Mouse (Mus musculus) CH12F3 (cell line): ENCODE measurements around the gene Eci2.
"Not testable (repeated sequence)": the region's sequence is repeated elsewhere in the genome, so short reads cannot be mapped to it uniquely, and the experiment has no call there.

Experiments
- in situ Hi-C: fragments of 300-500 bp; cut with MboI; formaldehyde crosslinking; loops from 2 replicates; pipeline ENCODE4 v1.14.3; 2020; ENCODE audit warnings: low sequenced_read_pairs

The Eci2 gene

GRCm38 (mm10) chr13:34993085-34993484 lies 33.8 kb downstream of the Eci2 start:
- in situ Hi-C loops: no loop called here

GRCm38 (mm10) chr13:34991581-34992273 lies 35.2 kb downstream of the Eci2 start:
- in situ Hi-C loops: no loop called here

DNA sequence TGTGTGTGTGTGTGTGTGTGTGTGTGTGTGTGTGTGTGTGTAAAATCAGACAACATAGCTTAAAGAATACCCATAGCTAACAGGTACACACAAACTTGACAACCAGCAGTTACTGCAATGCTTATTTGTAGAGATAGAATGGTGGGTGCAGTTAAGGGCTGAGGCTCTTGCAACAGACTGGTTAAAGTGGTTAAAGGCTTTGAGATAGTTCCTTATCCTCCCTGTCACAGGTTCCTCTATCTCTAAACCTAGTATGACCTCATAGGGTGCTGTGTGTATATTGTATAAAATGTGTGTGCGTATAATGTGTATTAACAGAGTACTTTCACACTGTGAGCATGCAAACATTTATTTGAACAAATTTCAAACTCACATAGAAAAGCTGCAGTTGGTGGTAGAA lies 43.4 kb downstream of the Eci2 start:
- in situ Hi-C loops: not testable (repeated sequence)

- in situ Hi-C loops: not testable (repeated sequence)
Observed at GRCm38 (mm10) chr13:34978635-34979034, 48.3 kb downstream of the Eci2 start.

- in situ Hi-C loops: no loop called here
Observed at GRCm38 (mm10) chr13:34977410-34977809, 49.5 kb downstream of the Eci2 start.

DNA sequence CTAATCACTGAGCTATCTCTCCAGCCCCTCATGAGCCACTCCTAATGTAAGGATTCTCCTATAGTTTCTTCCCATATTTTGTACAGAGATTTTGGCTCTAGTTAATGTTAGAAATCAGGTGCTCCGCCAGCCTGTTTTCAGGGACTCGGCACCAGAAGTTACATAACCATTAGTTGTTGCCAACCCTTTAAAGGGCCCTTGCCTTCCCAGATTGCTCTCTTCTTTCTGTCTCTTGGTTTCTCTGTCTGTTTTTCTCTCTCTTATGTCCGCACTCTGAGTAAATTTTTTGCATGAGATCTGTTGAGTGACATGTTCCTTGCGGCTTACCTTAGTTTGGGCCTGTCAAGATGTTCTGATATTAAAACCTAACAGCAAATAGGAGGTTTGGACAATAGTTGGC lies 50.8 kb downstream of the Eci2 start:
- in situ Hi-C loops: no loop called here

GRCm38 (mm10) chr13:34973770-34974169 lies 53.1 kb downstream of the Eci2 start:
- in situ Hi-C loops: no loop called here

- in situ Hi-C loops: no loop called here
Observed at GRCm38 (mm10) chr13:34973149-34973548, 53.7 kb downstream of the Eci2 start.

DNA sequence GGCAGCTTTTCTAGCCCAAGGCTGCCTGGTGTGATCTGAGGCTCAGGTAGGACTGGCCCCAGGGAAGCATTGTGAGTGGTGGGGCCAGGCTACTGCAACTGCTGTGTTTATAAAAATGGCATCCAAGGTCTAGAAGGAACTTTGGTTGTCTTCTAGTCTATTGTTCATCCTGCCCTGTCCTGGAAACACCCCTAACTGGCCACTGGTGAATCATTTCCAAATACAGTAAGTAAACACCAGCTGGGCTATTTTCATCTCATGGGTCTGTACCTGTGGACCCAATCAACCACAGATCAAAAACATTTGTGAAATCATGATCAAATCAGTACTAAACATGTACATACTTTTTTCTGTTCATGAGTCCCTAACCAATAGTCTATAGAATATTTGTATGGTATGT lies 54.4 kb downstream of the Eci2 start:
- in situ Hi-C loops: not testable (repeated sequence)

GRCm38 (mm10) chr13:34965647-34966046 lies 61.2 kb downstream of the Eci2 start:
- in situ Hi-C loops: not testable (repeated sequence)

GRCm38 (mm10) chr13:34964866-34965265 lies 62.0 kb downstream of the Eci2 start:
- in situ Hi-C loops: no loop called here

DNA sequence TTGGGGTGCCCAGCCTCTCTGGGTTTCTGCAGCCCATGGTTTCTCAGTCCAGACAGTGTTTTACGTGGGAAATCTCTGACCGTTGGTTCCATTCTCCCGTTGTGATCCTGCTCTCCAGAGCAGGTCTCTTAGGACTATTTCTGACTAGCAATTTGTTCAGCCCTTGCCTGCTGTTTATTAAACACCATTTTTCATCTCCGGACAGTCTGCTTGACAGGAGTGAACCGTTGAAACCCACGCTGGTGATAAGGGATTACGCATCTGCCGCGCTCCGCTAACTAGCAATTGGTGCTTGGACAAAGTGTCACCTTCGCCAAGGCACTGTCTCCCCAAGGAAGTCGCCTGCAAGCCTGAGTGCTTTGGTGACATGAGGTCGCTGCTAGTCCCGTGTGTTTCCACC lies 62.5 kb downstream of the Eci2 start:
- in situ Hi-C loops: no loop called here

DNA sequence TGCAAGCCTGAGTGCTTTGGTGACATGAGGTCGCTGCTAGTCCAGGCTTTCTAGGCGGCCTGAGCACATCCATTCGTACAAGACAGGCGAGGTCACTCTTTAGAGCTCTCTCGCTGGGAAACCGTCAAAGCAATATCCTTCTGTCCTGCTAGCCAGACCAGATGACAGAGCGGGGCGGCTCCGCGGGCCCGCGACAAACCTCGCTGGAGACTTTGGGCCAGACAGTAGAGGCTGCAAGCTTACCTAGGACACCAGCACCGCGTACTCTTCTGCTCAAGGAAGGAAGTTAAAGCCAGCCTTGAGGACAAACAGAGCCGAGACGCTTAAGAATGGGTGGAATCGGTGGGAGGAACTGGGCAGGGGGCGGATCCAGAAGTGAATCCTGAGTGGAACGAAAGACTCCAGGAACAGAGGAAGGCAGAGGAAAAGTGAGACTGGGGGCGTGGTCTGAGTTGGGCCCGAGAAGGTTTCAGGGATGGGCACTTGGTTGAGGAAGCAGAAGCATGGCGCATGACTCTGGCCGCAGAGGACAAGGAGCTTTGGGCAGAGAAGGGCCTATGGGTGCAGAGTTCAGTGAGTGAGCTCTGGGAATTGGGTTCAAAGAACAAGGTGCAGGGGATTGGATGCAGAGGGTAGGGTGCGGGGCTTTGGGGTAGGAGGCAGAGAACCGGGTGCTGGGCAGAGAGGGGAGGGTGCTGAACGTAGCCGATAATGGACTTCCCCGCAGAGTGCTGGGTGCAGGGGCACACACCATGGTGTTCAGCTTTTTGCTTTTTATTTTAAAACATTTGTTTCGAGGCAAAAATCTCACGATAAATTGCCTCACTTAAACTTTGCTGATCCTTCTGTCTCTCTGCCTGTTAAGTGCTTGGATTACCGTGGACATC lies 63.1 kb downstream of the Eci2 start, which contains the start of gene Eci3:
Gene Eci3 (minus strand): TSS at position 300 of the 887 bp plus-strand sequence.
- in situ Hi-C loops: no loop called here

DNA sequence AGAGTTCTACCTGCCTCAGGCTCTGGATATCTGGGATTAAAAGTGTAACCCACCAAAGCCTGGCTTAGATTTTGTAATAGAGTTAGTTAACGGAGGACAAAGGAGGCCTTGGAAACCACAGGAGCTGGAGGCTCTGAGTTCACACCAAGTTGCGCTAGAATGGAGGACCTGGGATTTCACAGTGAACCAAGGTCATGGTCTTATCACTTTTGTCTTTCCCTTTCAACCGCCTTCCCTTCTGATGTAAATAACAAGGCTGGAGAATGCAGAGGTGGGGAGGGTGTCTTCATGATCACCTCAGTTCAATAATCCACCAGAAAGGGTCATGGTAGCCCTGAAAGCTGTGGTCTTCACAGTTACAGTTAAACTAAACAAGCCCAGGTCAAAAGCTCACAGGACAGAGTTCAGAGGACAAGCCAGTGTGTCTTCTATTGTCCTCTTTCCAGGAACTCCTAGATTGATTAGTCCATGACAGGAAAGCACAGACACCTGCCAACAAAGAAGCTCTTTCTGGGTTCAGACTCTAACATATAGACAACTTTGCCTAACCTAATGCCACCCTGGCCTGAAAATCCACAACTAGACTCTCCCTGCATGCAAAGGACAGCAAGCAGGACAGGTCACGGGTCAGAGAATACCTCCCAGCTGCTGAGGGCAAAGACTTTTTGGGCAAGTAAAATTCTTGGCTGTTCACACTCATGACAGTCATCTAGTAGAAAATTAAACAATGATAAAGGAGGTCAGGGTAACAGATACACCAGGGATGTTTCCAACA lies 65.7 kb downstream of the Eci2 start:
- in situ Hi-C loops: no loop called here

GRCm38 (mm10) chr13:34958158-34958557 lies 68.7 kb downstream of the Eci2 start:
- in situ Hi-C loops: not testable (repeated sequence)

- in situ Hi-C loops: no loop called here
Observed at GRCm38 (mm10) chr13:34956901-34957300, 70.0 kb downstream of the Eci2 start.

- in situ Hi-C loops: not testable (repeated sequence)
Observed at GRCm38 (mm10) chr13:34951437-34951836, 75.5 kb downstream of the Eci2 start.

- in situ Hi-C loops: no loop called here
Observed at GRCm38 (mm10) chr13:34942370-34942769, 84.5 kb downstream of the Eci2 start.

GRCm38 (mm10) chr13:34934931-34935644 lies 91.8 kb downstream of the Eci2 start:
- in situ Hi-C loops: no loop called here
